Mouse (Mus musculus) myocyte (in vitro differentiated cells): ENCODE measurements around the gene Ireb2.

Experiments
- CEBPB ChIP-seq: IDR thresholded peaks from 2 replicates; pipeline ENCODE4 v1.6.1; 2011; ENCODE audit warnings: mild to moderate bottlenecking, moderate library complexity; ENCODE audit not compliant: poor library complexity, insufficient read depth, severe bottlenecking
- E2F4 ChIP-seq: IDR thresholded peaks from one replicate; pipeline ENCODE4 v1.6.1; 2011; ENCODE audit warnings: mild to moderate bottlenecking, control low read depth, moderate library complexity; ENCODE audit not compliant: insufficient read depth
- MAX ChIP-seq: IDR thresholded peaks from one replicate; pipeline ENCODE4 v1.6.1; 2011; ENCODE audit warnings: low read depth, mild to moderate bottlenecking, control low read depth
- MYOD1 ChIP-seq, 3 experiments: IDR thresholded peaks; one replicate each; pipeline ENCODE4 v1.6.1; 2011; ENCODE audit warnings: control low read depth in 2 of 3, low read depth in 2 of 3, mild to moderate bottlenecking in 2 of 3, moderate library complexity in 1 of 3; ENCODE audit not compliant: insufficient read length in 2 of 3, control insufficient read depth in 1 of 3
- MYOG ChIP-seq, 3 experiments: IDR thresholded peaks; one replicate each; pipeline ENCODE4 v1.6.1; 2011; ENCODE audit warnings: control low read depth in 2 of 3, low read depth in 2 of 3, mild to moderate bottlenecking in 2 of 3; ENCODE audit not compliant: insufficient read length in 2 of 3, control insufficient read depth in 1 of 3, insufficient read depth in 1 of 3
- POLR2A ChIP-seq: IDR thresholded peaks from one replicate; pipeline ENCODE4 v1.6.1; 2011; ENCODE audit warnings: low read depth, mild to moderate bottlenecking, control low read depth, moderate library complexity; ENCODE audit not compliant: insufficient read length
- POLR2AphosphoS2 ChIP-seq: IDR thresholded peaks from one replicate; pipeline ENCODE4 v1.6.1; 2011; ENCODE audit warnings: low read depth, control low read depth; ENCODE audit not compliant: insufficient read length
- SRF ChIP-seq: IDR thresholded peaks from one replicate; pipeline ENCODE4 v1.6.1; 2011; ENCODE audit warnings: low read depth; ENCODE audit not compliant: control insufficient read depth, insufficient read length
- TCF12 ChIP-seq: IDR thresholded peaks from one replicate; pipeline ENCODE4 v1.6.1; 2011; ENCODE audit warnings: mild to moderate bottlenecking, control low read depth; ENCODE audit not compliant: poor library complexity, insufficient read depth, severe bottlenecking
- TCF3 ChIP-seq: IDR thresholded peaks from one replicate; pipeline ENCODE4 v1.6.1; 2011; ENCODE audit warnings: low read depth, control low read depth; ENCODE audit not compliant: insufficient read length
- USF1 ChIP-seq: IDR thresholded peaks from one replicate; pipeline ENCODE4 v1.6.1; 2011; ENCODE audit warnings: low read depth, mild to moderate bottlenecking, control low read depth, moderate library complexity

- TF ChIP-seq USF1: no peak
- no peak for TF ChIP-seq MAX
- TF ChIP-seq MYOG (IDR thresholded peaks at IDR 0.05; ENCODE audit: control insufficient read depth in 1 of 3, insufficient read depth in 1 of 3, insufficient read length in 2 of 3, low read depth in 2 of 3): no peak
- no peak for TF ChIP-seq TCF3
- TF ChIP-seq POLR2A: no peak
- TF ChIP-seq SRF: no peak
- TF ChIP-seq E2F4: no peak
- TF ChIP-seq POLR2AphosphoS2: no peak
- no peak for TF ChIP-seq CEBPB
- no peak for TF ChIP-seq TCF12
- TF ChIP-seq MYOD1 (IDR thresholded peaks at IDR 0.05; ENCODE audit: control insufficient read depth in 1 of 3, insufficient read length in 2 of 3, low read depth in 2 of 3): no peak
Observed at GRCm38 (mm10) chr9:54949465-54949864, 85.9 kb downstream of the Ireb2 start.
